Mouse (Mus musculus): ENCODE data around the gene Syne1.
"Not testable (repeated sequence)": the region's sequence is repeated elsewhere in the genome, so short reads cannot be mapped to it uniquely, and the experiment has no call there.

Gene Syne1

DNA sequence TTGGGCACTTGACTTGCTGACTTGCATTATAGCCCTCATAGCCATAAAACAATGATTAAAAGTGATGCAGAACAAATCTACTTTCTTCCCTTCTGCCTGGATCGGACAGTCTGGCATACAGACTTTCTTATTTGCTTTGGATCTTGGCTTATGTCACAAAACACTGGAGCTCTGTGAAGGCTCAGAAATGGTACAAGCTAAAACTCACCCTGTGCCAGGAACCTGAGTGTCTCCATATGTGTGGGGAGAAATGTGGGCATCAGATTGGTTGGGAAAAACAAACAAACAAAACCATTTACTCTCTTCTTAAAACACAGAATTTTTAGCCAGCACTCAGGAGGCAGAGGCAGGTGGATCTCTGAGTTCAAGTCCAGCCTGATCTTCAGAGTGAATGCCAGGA lies 30.6 kb downstream of the Syne1 start:
- no peak for DNase-seq (ENCODE audit: low spot score in 2 of 2)

DNA sequence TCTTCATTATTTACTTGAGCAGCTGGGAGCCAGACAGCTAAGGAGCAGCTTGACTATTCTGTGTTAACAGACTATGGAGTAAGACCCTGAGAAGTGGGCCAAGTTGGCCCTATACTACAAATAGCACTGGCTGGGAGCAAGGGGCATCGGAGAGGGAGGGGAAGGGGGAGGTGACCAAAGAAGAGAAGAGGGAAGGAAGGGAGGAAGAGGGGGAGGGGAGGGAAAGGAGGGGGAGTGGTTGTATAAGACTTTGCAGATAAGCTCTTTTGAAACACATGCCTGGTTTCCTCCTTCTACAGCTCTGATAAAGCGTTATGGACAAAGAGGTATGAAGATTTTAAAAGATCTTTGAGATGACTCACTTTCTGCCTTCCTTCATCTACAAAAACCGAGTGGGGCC lies 36.0 kb downstream of the Syne1 start:
- DNase-seq (ENCODE audit: low spot score in 2 of 2), result peak in 1 of 2 experiments; percentile 6

DNA sequence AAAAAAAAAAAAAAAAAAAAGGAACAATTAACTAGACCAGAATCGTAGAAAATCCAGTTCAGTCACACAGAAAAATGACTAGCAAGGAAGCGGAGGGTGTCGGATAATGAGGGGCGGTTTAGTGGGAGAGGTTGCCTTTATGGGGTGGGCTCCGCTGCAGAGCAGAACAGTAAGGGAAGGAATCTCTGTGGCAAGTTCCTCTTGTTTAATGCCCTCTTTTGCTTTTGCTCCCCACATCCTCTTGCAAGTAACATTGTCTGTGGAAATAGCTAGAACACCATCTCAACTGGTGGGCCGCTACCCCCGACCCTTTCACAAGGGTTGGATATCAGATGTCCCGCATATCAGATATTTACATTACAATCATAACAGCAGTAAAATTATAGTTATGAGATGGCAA lies 37.1 kb downstream of the Syne1 start:
- DNase-seq (ENCODE audit: low spot score in 2 of 2), result no peak

DNA sequence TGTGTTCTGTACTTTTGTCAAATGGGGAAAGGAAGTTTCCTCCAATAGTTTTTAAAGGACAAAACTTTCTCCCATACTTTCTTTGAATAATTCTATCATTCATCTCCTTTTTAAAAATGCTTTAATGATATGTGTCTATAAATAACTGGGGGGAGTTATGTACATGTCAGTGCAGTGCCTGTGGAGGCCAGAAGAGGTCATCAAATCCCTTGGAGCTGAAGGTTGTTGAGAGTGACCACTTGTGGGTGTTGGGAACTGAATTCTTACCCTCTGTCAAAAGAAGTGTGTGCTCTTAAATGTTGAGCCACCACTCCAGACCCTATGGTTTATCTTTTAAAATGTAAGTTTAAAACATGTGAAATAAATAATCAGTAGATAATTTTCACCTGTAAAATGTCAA lies 39.0 kb downstream of the Syne1 start:
- no peak for DNase-seq (ENCODE audit: low spot score in 2 of 2)

DNA sequence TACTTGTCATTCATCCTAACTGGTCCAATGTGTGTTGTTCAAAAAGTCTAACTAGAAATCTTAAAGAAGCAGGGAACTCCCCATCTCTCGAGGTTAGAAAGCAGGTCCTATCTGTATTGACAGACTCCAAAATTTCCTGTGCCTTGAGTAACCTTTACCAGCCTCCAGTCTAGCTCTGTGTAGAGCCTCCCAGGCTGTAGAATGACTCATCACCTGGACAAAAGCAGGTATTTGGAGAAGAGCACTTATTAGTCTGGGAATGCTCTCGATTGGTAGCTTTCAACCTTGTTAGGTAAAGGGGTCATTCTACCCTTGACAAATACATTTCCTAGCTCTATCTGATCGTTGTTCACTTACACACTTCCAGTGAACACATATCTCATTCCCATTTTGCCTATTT lies 39.9 kb downstream of the Syne1 start:
- no peak for DNase-seq (ENCODE audit: low spot score in 2 of 2)

DNA sequence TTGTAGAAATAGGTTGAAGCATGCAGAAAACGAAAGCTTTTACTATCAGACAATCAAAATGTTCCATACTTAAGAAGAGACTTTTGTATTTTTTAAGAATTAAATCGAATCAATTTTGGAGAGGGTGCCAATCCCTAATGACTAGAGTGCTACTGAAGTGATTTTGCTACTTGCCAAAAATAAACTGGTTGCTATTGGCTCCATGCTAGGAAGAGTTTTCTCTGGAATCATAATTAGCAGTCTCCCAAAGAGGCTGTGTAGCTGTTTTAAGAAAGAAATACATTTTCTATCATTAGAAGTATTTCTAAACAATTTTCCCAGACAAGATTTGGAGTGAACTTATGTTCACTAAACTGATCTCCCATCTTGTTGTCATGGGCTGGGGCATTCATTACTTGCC lies 43.8 kb downstream of the Syne1 start:
- DNase-seq (ENCODE audit: low spot score in 2 of 2), result no peak

DNA sequence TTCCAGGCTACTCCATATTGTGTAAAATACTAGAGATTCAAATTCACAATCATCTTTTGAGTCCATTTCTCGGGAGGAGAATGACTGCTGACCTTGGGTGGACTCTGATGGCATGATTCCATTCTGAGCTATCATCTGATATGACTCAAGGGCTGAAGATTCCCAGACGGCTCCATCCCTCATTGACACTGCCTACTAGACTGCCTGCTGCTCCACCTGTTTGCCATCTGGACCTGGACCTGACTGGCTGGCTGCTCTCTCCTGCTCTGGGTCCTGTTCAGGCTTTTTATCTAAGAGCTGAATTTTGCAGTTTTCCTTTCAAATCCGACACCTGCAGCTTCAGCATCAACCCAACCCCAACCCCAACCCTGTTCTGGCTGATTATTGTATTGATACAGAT lies 46.5 kb downstream of the Syne1 start:
- DNase-seq (ENCODE audit: low spot score in 2 of 2), result no peak

DNA sequence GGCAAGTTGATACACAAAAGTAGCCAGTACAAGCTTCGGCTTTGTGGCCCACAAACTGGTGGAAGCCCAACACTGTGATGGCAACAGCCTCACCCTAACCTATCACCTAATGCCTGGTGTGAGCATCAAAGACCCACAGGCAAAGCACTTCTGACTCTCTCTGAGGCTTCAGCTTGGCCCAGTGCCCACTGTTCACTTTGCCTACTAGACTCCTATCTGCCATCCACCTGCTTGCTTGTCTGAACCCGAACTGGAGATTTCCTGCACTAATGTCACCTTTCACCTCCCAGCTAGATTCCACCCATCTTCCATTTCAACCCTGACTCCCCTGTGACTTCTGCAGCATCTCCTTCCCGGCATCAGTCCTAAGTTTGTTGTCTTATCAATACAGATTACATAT lies 47.4 kb downstream of the Syne1 start:
- DNase-seq (ENCODE audit: low spot score in 2 of 2), result no peak

DNA sequence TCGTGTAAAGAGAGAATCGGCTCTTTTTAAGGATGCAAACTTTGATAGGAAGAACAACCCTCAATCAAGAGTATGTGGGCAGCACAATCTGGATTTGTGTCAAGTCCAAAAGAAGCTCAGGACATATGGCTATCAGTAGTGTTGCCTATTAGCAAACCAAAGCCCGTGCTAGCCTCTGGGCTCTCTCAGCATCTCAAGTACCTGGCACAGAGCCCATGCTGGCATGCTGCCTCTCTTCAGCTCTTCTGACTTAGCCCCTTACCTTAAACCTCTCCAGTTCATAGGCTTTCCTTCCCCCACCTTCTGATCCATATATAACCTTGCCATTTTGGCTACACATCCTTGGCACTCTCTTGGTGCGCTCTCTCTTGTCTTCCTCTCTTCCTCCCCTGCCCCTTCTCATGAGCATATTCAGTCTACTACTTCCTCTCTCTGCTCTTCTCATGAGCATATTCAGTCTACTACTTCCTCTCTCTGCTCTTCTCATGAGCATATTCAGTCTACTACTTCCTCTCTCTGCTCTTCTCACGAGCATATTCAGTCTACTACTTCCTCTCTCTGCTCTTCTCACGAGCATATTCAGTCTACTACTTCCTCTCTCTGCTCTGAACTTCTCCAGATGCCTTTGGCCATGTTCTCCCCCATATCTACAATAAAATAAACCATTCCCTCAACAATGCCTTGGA lies 51.5 kb downstream of the Syne1 start:
- DNase-seq (ENCODE audit: low spot score in 2 of 2), result not testable (repeated sequence)

DNA sequence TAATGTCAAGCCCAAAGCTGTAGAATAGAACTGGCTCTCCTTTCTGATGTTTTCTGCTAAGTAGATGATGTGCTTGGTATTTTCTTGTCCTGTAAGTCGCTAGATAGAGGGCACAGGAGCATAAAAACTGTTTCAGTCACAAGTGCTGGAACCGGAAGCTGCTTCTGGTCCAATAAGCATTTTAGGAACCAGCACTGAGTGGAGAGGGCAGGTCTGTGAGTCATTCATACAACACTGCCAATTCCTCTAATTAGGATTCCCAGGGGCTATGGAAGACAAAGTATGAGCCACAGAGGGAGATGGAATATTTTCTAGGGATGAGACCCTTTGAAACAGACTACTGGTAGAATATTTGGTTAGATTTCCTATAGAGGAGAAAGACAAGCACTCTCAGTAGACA lies 53.4 kb downstream of the Syne1 start:
- no peak for DNase-seq (ENCODE audit: low spot score in 2 of 2)

DNA sequence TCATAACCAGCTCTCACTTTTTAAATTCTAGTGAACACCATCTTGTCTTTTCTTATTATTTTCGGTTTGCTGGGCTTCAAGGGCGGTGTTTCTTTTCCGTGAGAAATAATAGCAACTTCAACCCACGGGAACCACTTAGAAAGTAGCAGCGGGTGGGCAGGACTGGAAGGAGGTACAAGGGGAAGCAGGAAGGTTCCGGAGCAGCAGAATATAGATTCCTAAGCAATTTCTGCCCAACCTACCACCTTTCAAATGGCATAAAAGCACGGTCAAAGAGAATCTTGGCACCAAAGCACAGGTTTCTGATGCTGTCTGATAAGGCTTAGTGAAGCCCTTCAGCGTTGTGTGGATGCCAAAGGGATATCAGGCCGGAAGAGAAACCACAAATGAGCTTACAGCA lies 60.2 kb downstream of the Syne1 start:
- DNase-seq (ENCODE audit: low spot score in 2 of 2), result no peak

DNA sequence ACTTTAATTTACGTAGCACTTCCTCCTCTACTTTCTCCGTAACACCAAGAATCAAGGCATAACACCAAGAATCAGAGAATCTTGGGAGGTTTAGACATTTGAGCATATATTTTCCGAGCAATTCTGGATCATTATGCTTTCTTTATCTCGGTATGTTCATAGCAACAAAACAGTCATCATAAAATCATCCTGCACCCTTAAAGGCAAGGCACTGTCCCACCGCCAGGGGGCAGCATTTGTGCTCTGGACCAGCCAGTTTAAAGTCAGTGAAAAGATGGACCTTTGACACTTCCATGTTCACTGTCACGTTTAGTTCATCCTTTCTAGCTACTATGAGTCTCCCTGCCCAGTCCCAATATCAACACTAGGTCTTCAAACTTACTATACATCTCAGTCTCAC lies 61.3 kb downstream of the Syne1 start:
- no peak for DNase-seq (ENCODE audit: low spot score in 2 of 2)

DNA sequence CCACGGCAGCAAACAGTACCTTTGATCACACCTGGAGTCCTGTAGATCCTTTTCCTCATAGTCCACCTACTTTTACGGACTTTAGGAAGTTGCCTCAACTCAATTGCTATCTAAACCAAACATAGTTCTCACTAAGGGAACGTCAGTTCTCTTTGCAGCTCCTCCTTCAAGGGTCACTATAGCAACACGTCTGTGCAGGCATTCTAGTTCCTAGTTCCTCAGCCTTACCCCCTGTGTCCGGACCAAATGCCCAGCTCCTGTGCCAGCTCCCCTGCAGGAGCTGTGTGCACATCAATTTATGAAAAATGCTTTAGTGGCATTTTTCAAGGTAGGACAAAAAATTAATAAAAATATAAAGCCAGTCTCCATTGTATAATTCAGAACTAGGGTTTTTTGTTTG lies 63.2 kb downstream of the Syne1 start:
- no peak for DNase-seq (ENCODE audit: low spot score in 2 of 2)

DNA sequence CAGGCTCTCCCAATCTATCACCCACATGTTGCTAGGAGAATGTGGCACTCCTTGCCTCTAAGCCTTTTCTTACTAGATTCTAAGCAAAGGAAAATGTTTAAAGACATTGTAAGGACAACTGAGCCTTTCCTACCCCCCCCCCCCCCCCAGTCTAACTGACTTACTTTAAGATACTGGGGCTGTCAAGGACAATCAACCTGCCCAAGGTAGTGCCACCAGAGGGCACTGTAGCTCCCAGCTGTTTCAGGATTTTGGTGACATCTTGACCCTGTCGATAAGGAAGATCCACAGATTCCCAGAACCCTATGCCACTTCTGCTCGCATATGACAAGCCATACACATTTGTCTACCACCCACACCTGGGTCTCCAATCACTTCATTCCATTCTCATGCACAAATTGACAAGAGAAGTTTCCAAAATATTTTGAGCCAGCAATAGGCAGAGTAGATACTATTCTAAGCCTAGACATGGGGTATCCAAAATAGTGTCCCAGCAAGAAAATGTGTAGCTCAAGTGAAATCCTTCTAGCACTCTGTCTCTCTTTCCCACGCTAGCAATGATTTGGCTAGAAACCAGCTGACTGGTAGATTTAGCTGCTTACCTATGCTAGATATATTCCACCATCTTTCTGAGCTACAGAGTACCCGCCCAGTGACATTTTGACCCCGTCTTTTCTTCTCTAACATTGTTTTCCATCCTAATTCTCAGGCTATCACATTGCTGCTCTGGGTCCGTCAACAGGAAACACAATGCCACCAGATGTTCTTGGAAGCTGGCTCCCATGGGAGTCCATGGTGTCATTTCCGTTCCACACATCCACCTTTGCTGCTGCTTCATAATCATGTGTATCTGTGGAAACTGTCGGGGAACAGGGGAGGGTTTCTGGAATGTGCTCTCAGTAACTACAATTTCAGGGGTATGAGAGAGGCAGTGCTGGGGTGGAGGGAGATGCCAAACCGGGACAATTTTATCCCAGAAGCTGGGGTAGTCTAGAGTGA lies 70.4 kb downstream of the Syne1 start:
- no peak for DNase-seq (ENCODE audit: low spot score in 2 of 2)

DNA sequence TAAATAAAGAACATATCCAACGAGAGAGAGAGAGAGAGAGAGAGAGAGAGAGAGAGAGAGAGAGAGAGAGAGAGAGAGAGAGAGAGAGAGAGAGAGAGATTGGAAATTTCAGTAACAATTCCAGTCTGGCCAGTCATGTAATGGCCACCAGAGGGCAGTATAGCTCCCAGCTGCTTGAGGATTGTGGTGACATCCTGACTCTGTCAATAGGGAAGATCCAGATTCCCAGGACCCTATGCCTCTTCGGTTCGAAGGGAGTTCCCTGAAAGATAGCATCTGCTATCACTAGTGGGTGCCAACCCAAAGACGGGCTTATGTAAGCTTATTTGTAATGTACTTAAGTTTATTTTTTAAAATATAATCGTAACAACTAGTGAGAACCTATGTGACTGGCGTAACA lies 71.2 kb downstream of the Syne1 start:
- DNase-seq (ENCODE audit: low spot score in 2 of 2), result peak; percentile 14 to 25

DNA sequence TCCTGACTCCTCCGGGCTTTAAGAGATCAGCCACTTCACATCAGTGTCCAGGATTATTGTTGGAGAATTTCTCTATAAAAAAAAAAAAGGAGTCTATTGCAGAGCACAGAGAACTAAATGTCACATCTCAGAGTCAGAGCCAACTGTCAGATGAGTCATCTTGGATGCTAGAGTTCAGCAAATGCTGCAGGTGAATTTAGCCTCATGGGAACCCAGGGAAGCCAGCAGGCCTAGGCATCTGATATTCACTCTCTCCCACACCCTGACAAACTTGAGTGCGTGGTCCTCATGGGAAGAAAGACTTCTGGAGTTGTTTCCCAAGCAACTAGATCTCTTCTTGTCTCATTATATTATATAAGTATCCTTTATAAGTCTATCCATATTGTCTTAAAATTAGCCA lies 82.6 kb downstream of the Syne1 start:
- no peak for DNase-seq (ENCODE audit: low spot score in 2 of 2)

DNA sequence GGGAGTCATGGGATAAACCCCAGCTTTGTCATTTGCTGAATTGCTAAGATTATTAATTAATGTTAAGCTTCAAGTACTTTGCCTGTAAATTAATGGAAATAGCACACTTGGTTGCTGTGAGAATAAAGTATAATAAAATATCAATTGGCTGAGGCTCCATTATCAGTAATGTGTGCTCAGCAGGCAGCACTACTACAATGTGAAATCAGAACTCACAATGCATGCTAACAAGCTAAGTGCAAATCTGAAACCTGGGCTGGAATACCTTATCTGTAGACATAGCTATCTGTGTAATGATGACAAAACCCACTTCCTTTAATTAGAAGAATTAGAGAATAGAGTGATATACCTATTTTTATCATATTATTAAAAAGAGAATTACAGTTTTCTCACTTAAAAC lies 97.5 kb downstream of the Syne1 start:
- no peak for DNase-seq (ENCODE audit: low spot score in 2 of 2)

DNA sequence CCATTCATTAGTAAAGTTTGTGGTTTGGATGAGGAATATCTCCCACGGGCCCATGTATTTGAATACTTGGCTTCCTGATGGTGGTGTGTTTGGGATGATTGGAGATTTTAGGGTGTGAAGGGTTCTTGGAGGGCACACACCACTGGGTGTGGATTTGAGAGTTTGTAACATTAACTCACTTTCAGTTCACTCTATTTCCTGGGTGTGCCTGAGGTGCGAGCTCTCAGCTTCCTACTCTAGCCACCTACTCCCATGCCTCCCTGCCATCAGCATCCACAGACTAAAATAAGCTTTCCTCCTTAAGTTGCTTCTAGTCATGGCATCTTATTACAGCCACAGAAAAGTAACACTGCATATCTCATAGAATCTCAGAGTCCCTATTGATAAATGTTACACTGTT lies 101.3 kb downstream of the Syne1 start:
- no peak for DNase-seq (ENCODE audit: low spot score in 2 of 2)

DNA sequence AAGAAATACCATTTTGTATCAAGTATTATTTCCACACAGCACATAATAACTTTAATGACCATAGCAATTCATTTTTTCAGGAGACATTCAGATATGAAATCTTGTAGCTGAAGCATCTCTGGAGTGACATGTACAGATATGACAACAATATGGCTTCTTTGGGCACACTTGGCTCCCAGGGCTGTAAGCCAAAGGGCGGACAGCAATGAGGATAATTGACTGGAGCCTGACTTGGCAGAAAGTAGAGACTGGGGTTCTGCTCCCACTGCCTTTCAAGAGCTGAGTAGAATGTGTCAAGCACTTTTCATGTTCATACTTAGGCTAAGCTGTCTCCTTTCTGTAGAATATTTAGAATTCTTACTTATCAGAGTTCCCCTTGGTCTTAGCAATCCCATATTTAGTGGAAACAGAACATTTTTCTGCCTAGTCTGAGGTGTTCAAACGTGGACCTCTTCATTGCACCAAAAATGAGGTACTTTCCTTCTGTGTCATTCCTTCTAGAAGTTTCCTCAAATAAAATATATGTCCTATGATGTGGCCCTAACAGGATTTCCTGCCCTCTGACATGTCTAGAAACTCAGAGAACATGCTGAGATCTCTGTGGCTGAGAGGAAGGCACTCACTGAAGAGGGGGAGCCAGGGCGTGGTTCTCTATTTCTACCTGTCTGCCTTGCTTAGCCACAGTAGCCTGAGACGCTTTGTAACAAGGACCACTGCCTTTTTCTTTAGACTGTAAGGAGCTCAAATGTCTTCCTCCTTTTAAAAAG lies 103.1 kb downstream of the Syne1 start:
- DNase-seq (ENCODE audit: low spot score in 2 of 2), result no peak

DNA sequence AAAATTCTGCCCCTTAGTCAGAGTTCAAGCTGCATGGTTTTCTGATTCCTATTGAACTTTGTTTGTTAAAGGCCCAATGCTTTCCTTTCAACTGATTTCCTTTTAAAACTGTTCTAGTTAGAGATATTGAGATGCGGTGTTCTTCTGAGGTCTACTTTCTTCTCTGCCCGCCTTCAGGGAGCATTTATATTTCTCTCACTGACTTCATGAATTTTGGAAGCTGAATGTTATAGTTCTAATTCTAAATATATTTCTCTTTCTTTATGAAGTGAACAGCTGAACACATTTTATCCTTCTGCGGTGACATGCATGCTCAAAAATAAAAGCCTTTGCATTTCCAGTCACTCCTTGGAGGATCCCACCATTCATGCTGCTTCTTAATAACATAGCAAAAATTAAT lies 106.0 kb downstream of the Syne1 start:
- DNase-seq (ENCODE audit: low spot score in 2 of 2), result no peak

DNA sequence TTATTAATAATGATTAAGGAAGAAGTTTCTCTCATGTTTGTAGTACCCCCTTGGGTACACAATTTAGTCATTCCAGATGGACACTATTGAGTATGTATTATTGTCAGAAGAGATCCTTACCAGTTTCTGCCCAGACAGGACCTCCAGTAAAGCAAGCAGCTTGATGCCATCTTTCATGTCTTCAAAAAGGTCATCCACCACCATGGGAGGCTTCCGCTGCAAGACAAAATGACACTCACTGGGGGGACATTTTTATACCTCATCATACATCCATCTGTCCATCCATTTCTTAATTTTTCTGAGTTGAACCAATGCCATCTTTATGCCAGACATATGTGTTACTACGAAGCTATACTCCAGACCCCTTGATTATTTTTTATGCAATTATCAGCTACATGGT lies 108.3 kb downstream of the Syne1 start:
- DNase-seq (ENCODE audit: low spot score in 2 of 2), result no peak

DNA sequence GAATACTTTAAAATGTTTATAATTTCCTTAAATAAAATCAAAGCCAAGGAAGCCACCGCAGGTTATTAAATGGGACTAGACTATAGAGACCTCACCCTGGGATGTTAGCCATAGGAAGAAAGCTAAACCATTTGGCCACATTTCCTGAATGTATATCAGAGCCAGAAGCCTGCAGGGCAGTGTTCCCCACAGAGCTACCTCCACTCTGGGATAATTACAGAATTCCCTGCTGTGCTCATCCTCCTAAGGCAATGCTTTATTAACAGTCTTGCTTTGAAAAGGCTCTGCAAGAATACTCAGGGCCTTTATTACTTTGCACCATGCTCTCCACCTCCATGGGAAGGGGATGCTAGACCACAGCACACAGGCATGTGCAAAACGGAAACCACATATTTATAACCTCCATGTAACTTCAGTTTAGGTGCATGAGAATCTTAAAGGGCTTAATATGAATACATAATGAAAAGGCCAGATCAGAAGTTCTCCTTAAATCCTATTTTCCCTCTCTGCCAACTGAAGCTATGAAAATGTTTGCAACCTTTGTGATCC lies 111.4 kb downstream of the Syne1 start:
- no peak for DNase-seq (ENCODE audit: low spot score in 2 of 2)
